Mouse (Mus musculus) myocyte (in vitro differentiated cells): Measurements from ENCODE around the gene Aqp1. TPM values are rescaled to one million over a fixed set of nuclear protein-coding genes. Genes with fewer than 3 reads are reported as not detected.

Source experiments
- H3K27me3 ChIP-seq: one replicate; pipeline ENCODE4 v1.6.1; 2011; ENCODE audit not compliant: control insufficient read depth, insufficient read depth, insufficient read length
- H3K36me3 ChIP-seq: one replicate; pipeline ENCODE4 v1.6.1; 2011; ENCODE audit not compliant: control insufficient read depth, insufficient read depth
- H3K4me2 ChIP-seq: one replicate; pipeline ENCODE4 v1.6.1; 2011; ENCODE audit warnings: low read depth, control low read depth
- H3K4me3 ChIP-seq: one replicate; pipeline ENCODE4 v1.5.1; 2011; ENCODE audit warnings: mild to moderate bottlenecking, control low read depth, moderate library complexity
- H3K79me2 ChIP-seq: one replicate; pipeline ENCODE4 v1.6.1; 2011; ENCODE audit not compliant: control insufficient read depth, insufficient read depth
- H3ac ChIP-seq: one replicate; pipeline ENCODE4 v1.6.1; 2011; ENCODE audit not compliant: control insufficient read depth, insufficient read length
- CEBPB ChIP-seq: IDR thresholded peaks from 2 replicates; pipeline ENCODE4 v1.6.1; 2011; ENCODE audit warnings: mild to moderate bottlenecking, moderate library complexity; ENCODE audit not compliant: poor library complexity, insufficient read depth, severe bottlenecking
- E2F4 ChIP-seq: IDR thresholded peaks from one replicate; pipeline ENCODE4 v1.6.1; 2011; ENCODE audit warnings: mild to moderate bottlenecking, control low read depth, moderate library complexity; ENCODE audit not compliant: insufficient read depth
- MAX ChIP-seq: IDR thresholded peaks from one replicate; pipeline ENCODE4 v1.6.1; 2011; ENCODE audit warnings: low read depth, mild to moderate bottlenecking, control low read depth
- MYOD1 ChIP-seq, 3 experiments: IDR thresholded peaks; one replicate each; pipeline ENCODE4 v1.6.1; 2011; ENCODE audit warnings: control low read depth in 2 of 3, low read depth in 2 of 3, mild to moderate bottlenecking in 2 of 3, moderate library complexity in 1 of 3; ENCODE audit not compliant: insufficient read length in 2 of 3, control insufficient read depth in 1 of 3
- MYOG ChIP-seq, 3 experiments: IDR thresholded peaks; one replicate each; pipeline ENCODE4 v1.6.1; 2011; ENCODE audit warnings: control low read depth in 2 of 3, low read depth in 2 of 3, mild to moderate bottlenecking in 2 of 3; ENCODE audit not compliant: insufficient read length in 2 of 3, control insufficient read depth in 1 of 3, insufficient read depth in 1 of 3
- POLR2A ChIP-seq: IDR thresholded peaks from one replicate; pipeline ENCODE4 v1.6.1; 2011; ENCODE audit warnings: low read depth, mild to moderate bottlenecking, control low read depth, moderate library complexity; ENCODE audit not compliant: insufficient read length
- POLR2AphosphoS2 ChIP-seq: IDR thresholded peaks from one replicate; pipeline ENCODE4 v1.6.1; 2011; ENCODE audit warnings: low read depth, control low read depth; ENCODE audit not compliant: insufficient read length
- REST ChIP-seq: IDR thresholded peaks from one replicate; pipeline ENCODE4 v1.6.1; 2011; ENCODE audit warnings: mild to moderate bottlenecking, control low read depth, moderate library complexity; ENCODE audit not compliant: insufficient read depth, insufficient read length
- SRF ChIP-seq: IDR thresholded peaks from one replicate; pipeline ENCODE4 v1.6.1; 2011; ENCODE audit warnings: low read depth; ENCODE audit not compliant: control insufficient read depth, insufficient read length
- TCF12 ChIP-seq: IDR thresholded peaks from one replicate; pipeline ENCODE4 v1.6.1; 2011; ENCODE audit warnings: mild to moderate bottlenecking, control low read depth; ENCODE audit not compliant: poor library complexity, insufficient read depth, severe bottlenecking
- TCF3 ChIP-seq: IDR thresholded peaks from one replicate; pipeline ENCODE4 v1.6.1; 2011; ENCODE audit warnings: low read depth, control low read depth; ENCODE audit not compliant: insufficient read length
- USF1 ChIP-seq: IDR thresholded peaks from one replicate; pipeline ENCODE4 v1.6.1; 2011; ENCODE audit warnings: low read depth, mild to moderate bottlenecking, control low read depth, moderate library complexity
- polyA plus RNA-seq: library from polyadenylated mRNA; unstranded; fragments of >200 nt; fragmentation: generic; extraction: Trizol; gene quantifications from one replicate; pipeline ENCODE4 v1.2.1, GENCODE M21; 2012; ENCODE audit warnings: missing spikeins

The Aqp1 gene
- 32.0 TPM for polyA plus RNA-seq

DNA sequence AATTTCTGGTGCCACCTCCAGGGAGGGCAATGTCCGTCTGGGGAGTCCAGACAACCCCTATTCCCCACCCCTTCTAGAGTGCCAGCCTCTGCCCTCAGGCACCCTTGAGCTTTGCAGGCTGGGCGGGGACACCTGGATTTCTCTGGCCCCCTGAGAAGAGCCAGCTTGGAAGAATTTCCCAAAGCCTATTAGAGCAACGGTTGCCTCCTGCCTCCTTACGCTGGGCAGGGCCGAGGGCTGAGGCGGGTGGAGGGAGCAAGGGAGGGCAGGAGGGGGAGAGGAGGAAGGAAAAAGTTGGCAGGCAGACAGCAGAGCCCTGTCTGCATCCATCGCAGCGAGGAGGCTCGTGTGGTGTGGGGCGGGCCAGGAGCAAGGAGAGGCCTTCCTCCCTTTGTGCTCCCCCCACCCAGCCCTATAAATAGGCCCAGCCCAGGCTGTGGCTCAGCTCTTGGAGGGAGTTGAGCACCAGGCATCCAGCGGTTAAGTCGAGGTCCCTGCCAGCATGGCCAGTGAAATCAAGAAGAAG lies at the start of gene Aqp1:
TSS of gene Aqp1 (plus strand) at position 444 of the 526 bp plus-strand sequence.
- peak within 1 kb of the TSS; percentile 15 for H3K4me3 ChIP-seq
- TF ChIP-seq POLR2A: peak; percentile 47
- TF ChIP-seq REST: no peak
- H3K79me2 ChIP-seq: no peaks in the 10 kb centered on the region
- H3K36me3 ChIP-seq: no peaks in the 10 kb centered on the region
- H3K4me2 ChIP-seq: peak within 1 kb of the TSS; percentile 74
- no peak within 1 kb of the TSS for H3ac ChIP-seq
- H3K27me3 ChIP-seq: no peaks in the 10 kb centered on the region

GRCm38 (mm10) chr6:55288007-55288602 lies 48.1 kb upstream of the Aqp1 start:
- Histone ChIP-seq H3K36me3 (no peaks in the 10 kb centered on the region), H3K79me2 (no peaks in the 10 kb centered on the region), H3K27me3 (no peaks in the 10 kb centered on the region), H3K4me3 (no peak overlapping the region), H3K4me2 (no peak overlapping the region), H3ac (no peak overlapping the region)
- TF ChIP-seq TCF12 (no peak), CEBPB (no peak), POLR2AphosphoS2 (no peak), REST (no peak), MYOD1 (IDR thresholded peaks at IDR 0.05; ENCODE audit: control insufficient read depth in 1 of 3, insufficient read length in 2 of 3, low read depth in 2 of 3) (no peak), E2F4 (no peak), MYOG (IDR thresholded peaks at IDR 0.05; ENCODE audit: control insufficient read depth in 1 of 3, insufficient read depth in 1 of 3, insufficient read length in 2 of 3, low read depth in 2 of 3) (no peak), USF1 (no peak), MAX (no peak), POLR2A (no peak), SRF (no peak), TCF3 (no peak)

DNA sequence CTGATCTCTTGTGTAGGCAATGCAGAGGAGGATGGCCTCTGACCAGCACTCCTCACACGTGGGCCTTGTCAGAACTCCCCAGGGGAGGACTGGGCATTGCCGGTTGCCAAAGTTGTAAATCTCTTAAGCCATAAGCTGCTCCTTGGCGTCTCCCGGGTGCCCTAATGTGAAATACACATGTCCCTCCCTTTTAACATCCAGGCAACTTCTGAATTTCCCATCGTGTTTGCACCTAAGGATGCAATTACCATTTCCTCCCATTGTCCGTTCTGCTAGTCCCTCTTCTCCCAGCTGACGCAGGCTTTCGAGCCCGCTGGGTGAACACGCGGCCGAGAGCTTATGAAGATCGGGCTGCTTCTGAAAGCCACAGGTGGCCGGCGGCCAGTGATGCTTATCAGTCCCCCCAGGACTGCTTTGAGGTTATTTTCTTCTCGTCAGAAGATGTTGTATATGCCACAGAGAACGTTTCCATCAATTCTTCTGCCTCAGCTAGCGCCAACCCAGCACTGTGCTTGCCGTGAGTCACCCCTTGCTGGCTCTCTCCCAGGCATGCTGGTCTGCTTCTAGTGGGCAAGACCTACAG lies 41.6 kb upstream of the Aqp1 start:
- H3K4me2 ChIP-seq: peak overlapping the region; percentile 79
- TF ChIP-seq CEBPB: no peak
- no peak for TF ChIP-seq TCF3
- TF ChIP-seq E2F4: no peak
- TF ChIP-seq REST: no peak
- TF ChIP-seq SRF: no peak
- TF ChIP-seq MYOG (IDR thresholded peaks at IDR 0.05; ENCODE audit: control insufficient read depth in 1 of 3, insufficient read depth in 1 of 3, insufficient read length in 2 of 3, low read depth in 2 of 3): no peak
- peak; percentile 77 for TF ChIP-seq USF1
- TF ChIP-seq TCF12: no peak
- no peak for TF ChIP-seq POLR2A
- TF ChIP-seq MAX: peak; percentile 17
- TF ChIP-seq POLR2AphosphoS2: no peak
- TF ChIP-seq MYOD1 (IDR thresholded peaks at IDR 0.05; ENCODE audit: control insufficient read depth in 1 of 3, insufficient read length in 2 of 3, low read depth in 2 of 3): no peak
- no peak overlapping the region for H3ac ChIP-seq
- H3K4me3 ChIP-seq: no peak overlapping the region
- H3K27me3 ChIP-seq: no peaks in the 10 kb centered on the region
- H3K36me3 ChIP-seq: no peaks in the 10 kb centered on the region
- no peaks in the 10 kb centered on the region for H3K79me2 ChIP-seq

GRCm38 (mm10) chr6:55295325-55295724 lies 40.9 kb upstream of the Aqp1 start:
- Histone ChIP-seq H3K79me2 (no peaks in the 10 kb centered on the region), H3K36me3 (no peaks in the 10 kb centered on the region), H3K4me2 (peak overlapping the region; percentile 79), H3K27me3 (no peaks in the 10 kb centered on the region), H3K4me3 (no peak overlapping the region), H3ac (no peak overlapping the region)
- TF ChIP-seq TCF12 (no peak), TCF3 (no peak), MAX (no peak), POLR2AphosphoS2 (no peak), CEBPB (no peak), POLR2A (no peak), E2F4 (no peak), REST (no peak), USF1 (no peak), MYOG (IDR thresholded peaks at IDR 0.05; ENCODE audit: control insufficient read depth in 1 of 3, insufficient read depth in 1 of 3, insufficient read length in 2 of 3, low read depth in 2 of 3) (no peak), MYOD1 (IDR thresholded peaks at IDR 0.05; ENCODE audit: control insufficient read depth in 1 of 3, insufficient read length in 2 of 3, low read depth in 2 of 3) (no peak), SRF (no peak)

- Histone ChIP-seq H3ac (no peak overlapping the region), H3K79me2 (no peaks in the 10 kb centered on the region), H3K27me3 (no peaks in the 10 kb centered on the region), H3K4me2 (no peak overlapping the region), H3K4me3 (no peak overlapping the region), H3K36me3 (no peaks in the 10 kb centered on the region)
- TF ChIP-seq MYOD1 (IDR thresholded peaks at IDR 0.05; ENCODE audit: control insufficient read depth in 1 of 3, insufficient read length in 2 of 3, low read depth in 2 of 3): peak in 2 of 3 experiments; percentile 23
- no peak for TF ChIP-seq CEBPB
- TF ChIP-seq MYOG (IDR thresholded peaks at IDR 0.05; ENCODE audit: control insufficient read depth in 1 of 3, insufficient read depth in 1 of 3, insufficient read length in 2 of 3, low read depth in 2 of 3): peak in 2 of 3 experiments; percentile 48 to 77
These were observed 36.8 kb upstream of the Aqp1 start for GRCm38 (mm10) chr6:55299482-55299881.
